Mouse (Mus musculus): ENCODE data around the gene Ctrc.

The Ctrc gene

GRCm38 (mm10) chr4:141867498-141867897 is 21.3 kb upstream of the Ctrc start:
- DNase-seq (ENCODE audit: low spot score in 2 of 2), result no peak

- no peak for DNase-seq (ENCODE audit: low spot score in 2 of 2)
Measured at GRCm38 (mm10) chr4:141866933-141867490, 20.9 kb upstream of the Ctrc start.

GRCm38 (mm10) chr4:141865600-141865999 is 19.4 kb upstream of the Ctrc start:
- DNase-seq (ENCODE audit: low spot score in 2 of 2), result no peak

GRCm38 (mm10) chr4:141865006-141865405 is 18.8 kb upstream of the Ctrc start:
- no peak for DNase-seq (ENCODE audit: low spot score in 2 of 2)

- no peak for DNase-seq (ENCODE audit: low spot score in 2 of 2)
Measured at GRCm38 (mm10) chr4:141864506-141864905, 18.3 kb upstream of the Ctrc start.

GRCm38 (mm10) chr4:141863726-141864280 is 17.6 kb upstream of the Ctrc start:
- no peak for DNase-seq (ENCODE audit: low spot score in 2 of 2)

- DNase-seq (ENCODE audit: low spot score in 2 of 2), result no peak
Measured at GRCm38 (mm10) chr4:141862867-141863266, 16.7 kb upstream of the Ctrc start.

- DNase-seq (ENCODE audit: low spot score in 2 of 2), result no peak
Measured at GRCm38 (mm10) chr4:141861591-141862295, 15.6 kb upstream of the Ctrc start.

- no peak for DNase-seq (ENCODE audit: low spot score in 2 of 2)
Measured at GRCm38 (mm10) chr4:141860246-141860841, 14.2 kb upstream of the Ctrc start.

GRCm38 (mm10) chr4:141859351-141859750 is 13.2 kb upstream of the Ctrc start:
- DNase-seq (ENCODE audit: low spot score in 2 of 2), result no peak

GRCm38 (mm10) chr4:141858501-141858900 is 12.3 kb upstream of the Ctrc start:
- DNase-seq (ENCODE audit: low spot score in 2 of 2), result no peak

GRCm38 (mm10) chr4:141857422-141857930 is 11.3 kb upstream of the Ctrc start:
- DNase-seq (ENCODE audit: low spot score in 2 of 2), result peak; percentile 65 to 70

- DNase-seq (ENCODE audit: low spot score in 2 of 2), result no peak
Measured at GRCm38 (mm10) chr4:141853437-141853836, 7.3 kb upstream of the Ctrc start.

- DNase-seq (ENCODE audit: low spot score in 2 of 2), result no peak
Measured at GRCm38 (mm10) chr4:141834536-141835095, 11.5 kb downstream of the Ctrc start.

GRCm38 (mm10) chr4:141833911-141834310 is 12.2 kb downstream of the Ctrc start:
- no peak for DNase-seq (ENCODE audit: low spot score in 2 of 2)

- DNase-seq (ENCODE audit: low spot score in 2 of 2), result no peak
Measured at GRCm38 (mm10) chr4:141831361-141831760, 14.8 kb downstream of the Ctrc start.

- DNase-seq (ENCODE audit: low spot score in 2 of 2), result no peak
Measured at GRCm38 (mm10) chr4:141830381-141830780, 15.8 kb downstream of the Ctrc start.

- no peak for DNase-seq (ENCODE audit: low spot score in 2 of 2)
Measured at GRCm38 (mm10) chr4:141828177-141828576, 18.0 kb downstream of the Ctrc start.

- no peak for DNase-seq (ENCODE audit: low spot score in 2 of 2)
Measured at GRCm38 (mm10) chr4:141827401-141827800, 18.8 kb downstream of the Ctrc start.

GRCm38 (mm10) chr4:141826060-141826459 is 20.1 kb downstream of the Ctrc start, which contains the start of gene Cela2a:
Gene Cela2a, minus strand, starts transcription at chr4:141826160.
- no peak for DNase-seq (ENCODE audit: low spot score in 2 of 2)

GRCm38 (mm10) chr4:141822979-141823378 is 23.2 kb downstream of the Ctrc start:
- no peak for DNase-seq (ENCODE audit: low spot score in 2 of 2)

GRCm38 (mm10) chr4:141822089-141822488 is 24.1 kb downstream of the Ctrc start:
- no peak for DNase-seq (ENCODE audit: low spot score in 2 of 2)
